Mouse (Mus musculus): ENCODE results near the gene Dytn.
A peak's percentile ranks its signal among the peaks of the same experiment; 100 is the strongest.

Dytn gene

DNA sequence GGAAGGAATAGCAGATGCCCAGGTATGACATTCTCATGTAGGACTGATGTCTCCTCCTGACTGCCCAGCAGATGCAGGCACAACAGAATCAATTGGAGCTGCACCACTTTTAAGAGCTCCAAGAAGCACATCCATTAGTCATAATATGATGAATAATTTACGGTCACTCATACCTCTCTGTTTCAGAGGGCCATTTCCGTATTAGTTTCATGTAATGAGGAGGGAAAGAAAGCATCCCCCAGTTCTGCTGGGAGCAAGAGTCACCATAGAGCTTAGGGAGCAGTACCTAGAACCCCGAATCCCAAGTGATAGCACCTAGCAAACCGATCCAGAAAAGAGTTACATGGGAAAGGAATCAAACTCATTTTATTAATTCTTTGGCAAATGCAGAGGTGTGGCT is at the start of gene Dytn:
TSS of gene Dytn (minus strand) at position 101 of the 400 bp plus-strand sequence.
- no peak for TF ChIP-seq GATA4 (IDR thresholded peaks at IDR 0.05; ENCODE audit: insufficient replicate concordance, low read length)

DNA sequence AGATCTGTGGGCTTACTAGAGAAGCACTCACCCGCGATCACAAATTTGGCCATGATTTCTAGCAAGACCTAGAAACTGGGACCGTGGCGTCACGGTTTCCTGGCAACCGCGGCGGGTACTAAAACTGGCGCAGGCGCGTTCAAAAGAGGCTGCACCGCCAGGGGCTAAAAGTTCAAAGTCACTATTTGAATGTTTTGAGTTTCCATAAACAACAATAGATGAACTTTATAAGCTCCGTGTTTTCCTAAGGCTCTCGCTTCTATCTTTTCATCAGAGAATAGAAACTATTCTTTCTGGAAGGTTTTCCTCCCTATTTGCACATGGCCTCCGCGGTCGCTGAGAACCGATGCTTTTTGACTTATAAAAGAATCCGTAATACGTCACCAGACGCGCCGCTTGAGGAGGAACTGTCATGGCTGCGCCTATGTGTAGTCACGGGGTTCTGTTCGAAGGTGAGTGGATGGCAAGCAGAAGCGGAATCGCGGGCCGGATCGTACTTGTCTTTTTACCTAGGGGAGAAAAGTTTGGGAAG is 43.6 kb upstream of the Dytn start, which contains the start of the genes Mdh1b and Fastkd2:
TSS of gene Mdh1b (minus strand) at position 79 of the 532 bp plus-strand sequence.
TSS of gene Fastkd2 (plus strand) at position 375 of the 532 bp plus-strand sequence.
- TF ChIP-seq GATA4 (IDR thresholded peaks at IDR 0.05; ENCODE audit: insufficient replicate concordance, low read length), result peak; percentile 30; the same call in 1 of the 2 replicates

DNA sequence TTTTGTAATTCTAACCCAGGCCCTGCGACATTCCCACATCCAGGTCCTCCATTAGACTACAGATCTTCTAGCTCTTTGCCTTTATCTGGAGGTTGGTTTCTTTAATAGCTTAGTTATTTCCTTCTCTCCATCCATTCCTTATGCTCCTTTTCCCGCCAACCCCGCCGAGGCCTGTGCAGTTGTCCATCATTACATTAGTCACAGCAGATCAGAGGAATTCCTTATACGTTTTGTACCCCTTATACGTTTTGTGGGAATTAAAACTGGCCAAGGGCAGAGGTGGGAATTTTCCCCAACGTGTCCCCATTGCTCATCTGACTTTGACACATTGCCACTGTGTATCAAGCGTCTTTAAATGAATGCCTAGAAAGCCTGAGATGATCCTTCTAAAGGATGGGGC is 43.1 kb upstream of the Dytn start:
- no peak for TF ChIP-seq GATA4 (IDR thresholded peaks at IDR 0.05; ENCODE audit: insufficient replicate concordance, low read length)

DNA sequence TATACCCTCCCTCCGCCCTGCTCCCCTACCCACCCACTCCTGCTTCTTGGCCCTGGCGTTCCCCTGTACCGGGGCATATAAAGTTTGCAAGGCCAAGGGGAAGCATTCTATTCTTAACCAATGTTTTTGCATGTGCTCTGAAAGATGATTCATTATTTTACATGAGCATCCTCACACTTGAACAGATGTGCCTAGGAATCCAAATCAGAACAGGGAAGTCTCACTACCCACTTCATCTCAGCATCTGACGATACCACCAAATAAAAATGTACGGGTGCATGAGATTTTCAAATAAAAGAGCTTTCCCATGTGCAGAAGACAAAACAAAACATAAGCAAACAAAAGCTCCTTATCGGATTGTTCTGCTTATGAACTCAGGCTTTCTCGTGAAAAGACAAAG is 33.4 kb upstream of the Dytn start:
- no peak for TF ChIP-seq GATA4 (IDR thresholded peaks at IDR 0.05; ENCODE audit: insufficient replicate concordance, low read length)

DNA sequence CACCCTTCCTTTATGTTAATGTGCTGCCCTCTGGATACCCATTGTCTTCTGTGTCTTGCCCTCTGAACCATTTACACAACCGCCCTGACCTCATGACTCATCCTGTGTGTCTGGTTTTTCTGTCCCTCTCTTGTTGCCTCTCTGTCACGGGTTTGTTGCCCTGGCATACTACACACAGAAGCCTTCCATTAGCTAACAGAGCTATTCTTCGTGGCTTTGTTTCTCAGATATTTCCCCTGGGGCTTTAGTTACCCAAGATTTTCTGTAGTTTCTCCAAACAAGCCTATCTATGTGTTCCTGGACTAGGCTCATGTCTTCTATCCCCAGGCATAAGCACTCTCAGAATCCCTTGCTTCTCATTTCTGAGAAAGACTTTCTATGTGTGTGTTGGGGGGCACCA is 22.1 kb upstream of the Dytn start:
- no peak for TF ChIP-seq GATA4 (IDR thresholded peaks at IDR 0.05; ENCODE audit: insufficient replicate concordance, low read length)

DNA sequence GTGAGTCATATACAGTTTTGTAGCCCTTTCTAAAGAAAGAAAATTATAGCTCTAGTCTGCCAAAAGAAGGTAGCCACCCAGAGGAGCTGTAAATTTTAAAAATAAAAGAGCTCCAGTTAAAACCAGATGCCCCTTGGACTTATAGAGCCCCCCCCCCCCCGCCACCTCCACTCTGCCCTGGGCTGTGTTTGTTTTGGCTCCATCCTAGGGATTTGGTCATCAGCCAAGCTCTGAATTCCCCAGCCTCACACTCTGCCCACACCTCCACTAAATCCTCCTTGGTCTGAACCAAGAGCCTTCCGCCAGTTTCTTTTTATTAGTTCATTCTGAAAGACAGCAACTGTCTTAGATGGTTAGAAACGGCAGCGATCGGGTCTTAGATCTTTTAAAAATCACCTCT is 19.0 kb upstream of the Dytn start:
- no peak for TF ChIP-seq GATA4 (IDR thresholded peaks at IDR 0.05; ENCODE audit: insufficient replicate concordance, low read length)

DNA sequence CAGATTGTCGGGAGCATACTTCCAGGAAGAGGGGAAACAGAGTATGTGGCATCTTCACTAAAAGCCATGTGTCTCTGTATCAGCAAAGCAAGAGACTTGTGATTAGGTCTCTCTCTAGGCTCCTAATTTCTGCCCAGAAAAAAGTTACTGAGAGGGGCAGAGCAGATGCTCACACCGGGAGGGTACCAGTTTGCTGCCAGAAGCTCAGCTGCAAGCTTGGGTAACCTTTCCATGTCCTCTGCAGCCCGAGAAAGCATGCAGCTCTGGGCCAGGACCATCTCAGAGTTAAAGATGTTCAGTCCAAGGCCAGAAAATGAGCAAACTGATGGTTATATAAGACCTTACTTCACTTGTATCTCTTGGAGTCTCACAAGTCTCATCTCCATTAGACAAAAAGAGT is 10.1 kb upstream of the Dytn start:
- no peak for TF ChIP-seq GATA4 (IDR thresholded peaks at IDR 0.05; ENCODE audit: insufficient replicate concordance, low read length)

DNA sequence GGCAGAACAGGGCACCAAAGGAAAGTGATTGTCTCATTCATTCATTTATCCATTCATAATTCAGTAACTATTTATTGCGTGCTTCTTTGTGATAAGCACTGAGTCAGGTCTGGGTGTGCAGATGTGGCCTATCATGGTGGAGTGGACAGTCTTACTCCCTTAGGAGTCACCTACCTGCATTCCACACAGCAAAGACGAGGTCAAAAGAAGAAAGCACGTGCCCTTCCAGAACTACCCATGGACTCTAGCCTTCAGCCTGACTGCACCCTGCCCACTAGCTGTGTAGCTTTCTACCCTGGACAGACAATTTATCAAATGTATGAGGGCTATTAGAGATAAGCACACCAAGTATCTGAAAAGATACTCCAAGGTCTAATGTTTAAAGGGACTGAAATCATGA is 10.8 kb downstream of the Dytn start:
- TF ChIP-seq GATA4 (IDR thresholded peaks at IDR 0.05; ENCODE audit: insufficient replicate concordance, low read length), result no peak

DNA sequence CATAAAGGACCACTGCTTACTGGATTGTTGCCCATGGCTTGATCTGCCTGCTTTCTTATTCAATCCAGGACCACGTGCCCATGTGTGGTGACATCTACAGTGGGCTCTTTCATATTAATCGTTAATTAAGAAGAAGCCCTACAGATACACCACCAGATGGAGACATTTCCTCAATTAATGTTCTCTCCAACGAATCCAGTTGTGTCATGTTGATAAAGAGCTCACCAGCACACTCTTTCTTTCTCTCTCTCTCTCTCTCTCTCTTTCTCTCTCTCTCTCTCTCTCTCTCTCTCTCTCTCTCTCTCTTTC is 17.9 kb downstream of the Dytn start:
- no peak for TF ChIP-seq GATA4 (IDR thresholded peaks at IDR 0.05; ENCODE audit: insufficient replicate concordance, low read length)

DNA sequence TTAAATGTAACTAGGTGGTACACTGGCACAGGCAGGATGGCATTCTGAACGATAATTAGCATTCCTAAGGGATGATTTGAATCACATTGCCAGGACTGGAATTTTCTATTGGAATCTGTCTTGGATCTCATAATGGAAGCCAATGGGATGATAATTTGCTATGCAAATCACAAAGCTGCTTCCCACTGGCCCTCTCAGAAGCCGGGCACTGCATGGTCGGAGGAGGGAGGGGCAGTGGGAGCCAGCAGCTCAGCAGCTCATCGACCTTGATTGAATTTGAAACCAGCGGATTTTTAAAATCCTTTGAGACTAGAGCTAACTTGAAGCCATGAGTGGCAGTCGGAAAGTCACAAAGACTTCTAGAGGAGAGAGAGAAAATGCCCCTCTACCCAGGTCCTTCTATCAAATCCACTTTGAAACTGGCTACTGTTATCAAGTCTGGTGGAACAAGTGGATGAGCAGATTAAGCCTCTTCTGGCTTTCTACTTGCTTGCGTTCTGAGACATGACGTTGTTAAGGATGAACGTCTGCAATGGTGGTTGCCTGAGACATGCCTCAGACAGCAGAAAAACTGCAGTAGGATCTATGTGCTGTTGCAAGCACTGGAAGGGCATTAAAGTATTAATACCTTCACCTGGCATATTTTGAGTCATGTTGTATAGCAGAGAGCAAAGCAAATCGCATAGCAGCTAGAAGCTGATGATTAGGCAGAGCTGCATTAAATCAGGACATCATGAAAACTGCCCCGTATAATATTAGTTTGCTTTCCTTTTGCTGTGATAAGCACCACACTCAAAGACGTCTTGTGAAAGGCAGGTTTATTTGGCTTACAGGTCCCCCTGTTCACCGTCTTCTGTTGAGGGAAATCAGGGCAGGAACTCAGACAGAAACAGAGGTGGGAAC is 18.5 kb downstream of the Dytn start:
- TF ChIP-seq GATA4 (IDR thresholded peaks at IDR 0.05; ENCODE audit: insufficient replicate concordance, low read length), result no peak

DNA sequence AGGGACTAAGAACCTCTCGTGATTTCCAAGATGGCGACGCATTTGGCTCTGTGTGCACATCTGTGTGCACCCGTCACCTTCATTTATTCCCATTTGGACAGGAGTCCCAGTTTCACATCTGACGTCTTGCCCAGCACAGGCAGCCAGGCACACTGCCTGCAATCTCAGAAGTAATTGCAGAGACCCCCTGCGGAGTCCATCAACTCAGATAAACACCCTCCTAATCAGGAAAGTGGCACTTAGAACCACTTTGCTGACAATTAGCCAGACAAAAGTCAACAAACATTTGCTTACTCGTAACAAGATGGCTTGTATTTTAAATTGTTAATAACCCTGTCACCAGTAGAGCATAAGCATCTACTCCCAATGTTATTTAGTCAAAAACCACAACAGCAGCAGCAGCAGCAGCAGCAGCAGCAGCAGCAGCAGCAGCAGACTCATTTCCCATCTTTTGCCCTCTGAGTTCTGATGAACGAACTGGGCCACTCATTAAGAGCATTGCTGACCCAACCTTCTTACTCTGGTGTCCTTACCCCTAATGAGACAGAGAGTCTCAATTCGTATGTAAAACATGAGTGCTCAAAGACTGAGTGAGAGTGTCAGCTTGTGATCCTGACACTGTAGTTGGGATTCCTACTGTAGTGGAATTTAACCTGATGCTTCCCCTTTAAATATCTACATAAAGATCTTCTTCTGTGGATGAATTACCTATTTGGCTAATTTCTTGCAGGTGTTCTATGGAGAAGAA is 19.4 kb downstream of the Dytn start:
- no peak for TF ChIP-seq GATA4 (IDR thresholded peaks at IDR 0.05; ENCODE audit: insufficient replicate concordance, low read length)

DNA sequence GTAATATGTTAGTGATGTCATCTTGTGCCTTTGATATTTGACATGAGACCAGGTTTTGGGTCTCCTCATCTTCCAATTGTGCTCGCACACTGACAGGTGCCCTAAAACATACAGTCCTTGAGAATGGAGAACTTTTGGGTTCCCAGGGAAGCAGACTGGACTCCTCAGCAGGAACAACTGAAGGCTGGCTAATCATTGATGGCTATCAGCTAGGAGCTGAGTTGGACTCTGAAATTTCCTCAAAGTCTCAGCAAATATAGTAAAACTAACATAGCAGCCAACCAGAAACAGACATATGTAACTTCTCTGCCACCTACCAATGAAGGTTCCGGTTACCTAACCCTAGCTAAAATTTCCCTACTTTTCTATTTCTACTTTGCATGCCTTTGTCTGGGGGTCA is 20.6 kb downstream of the Dytn start:
- no peak for TF ChIP-seq GATA4 (IDR thresholded peaks at IDR 0.05; ENCODE audit: insufficient replicate concordance, low read length)

DNA sequence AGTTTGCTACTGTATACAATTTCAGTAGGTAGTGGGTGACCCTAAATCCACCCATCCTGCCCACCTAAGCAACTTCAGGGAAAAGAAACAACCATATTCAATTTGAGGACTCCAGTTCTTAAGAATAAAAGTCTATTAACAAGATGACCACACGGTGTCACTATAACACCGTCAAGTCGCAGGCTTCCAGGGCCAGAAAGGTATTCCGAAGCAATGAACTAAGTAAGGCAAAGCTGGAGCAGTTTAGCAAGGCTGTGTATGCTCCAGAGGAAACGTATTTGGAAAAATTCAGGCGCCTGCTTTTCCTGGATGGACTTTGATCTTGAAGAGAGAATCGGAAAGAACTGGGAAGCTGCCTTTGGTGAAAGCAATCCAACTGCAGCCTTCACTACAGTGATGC is 27.1 kb downstream of the Dytn start:
- no peak for TF ChIP-seq GATA4 (IDR thresholded peaks at IDR 0.05; ENCODE audit: insufficient replicate concordance, low read length)

DNA sequence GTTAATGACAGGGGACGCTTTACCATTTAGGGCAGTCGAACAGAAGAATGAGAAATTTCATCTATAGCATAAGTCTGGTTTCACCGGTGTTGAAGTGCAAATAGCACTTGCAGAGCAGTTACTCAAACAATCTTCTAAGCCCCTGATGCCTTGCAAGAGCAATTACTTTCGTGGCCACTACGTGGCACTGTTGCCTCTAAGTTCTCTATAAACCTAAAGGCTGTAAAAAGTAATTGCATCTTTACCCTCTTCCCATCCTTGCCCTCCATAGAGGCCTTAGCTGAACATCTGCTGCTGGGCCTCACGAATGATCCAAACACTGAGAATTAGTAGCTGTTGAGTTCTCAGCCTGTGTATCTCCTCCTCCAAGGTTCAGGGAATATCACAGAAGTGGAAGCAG is 28.7 kb downstream of the Dytn start:
- TF ChIP-seq GATA4 (IDR thresholded peaks at IDR 0.05; ENCODE audit: insufficient replicate concordance, low read length), result no peak

DNA sequence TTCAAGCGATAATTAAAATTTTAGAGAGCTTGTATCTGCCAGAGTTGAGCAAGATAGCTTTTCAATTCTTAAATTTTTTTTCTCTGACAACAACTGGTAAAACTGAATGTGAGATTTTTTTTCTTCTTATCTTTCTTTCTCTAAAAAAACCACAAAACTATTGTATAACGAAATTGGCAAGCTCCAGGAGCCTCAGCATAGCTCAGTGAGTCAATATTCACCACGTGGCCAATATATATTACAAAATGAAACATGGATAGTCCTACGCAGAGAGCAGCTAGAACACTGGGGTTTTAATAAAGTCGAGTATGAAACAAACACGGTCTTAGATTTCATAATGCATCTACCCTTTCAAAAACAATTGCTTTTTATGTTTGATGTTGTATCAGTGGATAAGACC is 46.8 kb downstream of the Dytn start:
- TF ChIP-seq GATA4 (IDR thresholded peaks at IDR 0.05; ENCODE audit: insufficient replicate concordance, low read length), result no peak

DNA sequence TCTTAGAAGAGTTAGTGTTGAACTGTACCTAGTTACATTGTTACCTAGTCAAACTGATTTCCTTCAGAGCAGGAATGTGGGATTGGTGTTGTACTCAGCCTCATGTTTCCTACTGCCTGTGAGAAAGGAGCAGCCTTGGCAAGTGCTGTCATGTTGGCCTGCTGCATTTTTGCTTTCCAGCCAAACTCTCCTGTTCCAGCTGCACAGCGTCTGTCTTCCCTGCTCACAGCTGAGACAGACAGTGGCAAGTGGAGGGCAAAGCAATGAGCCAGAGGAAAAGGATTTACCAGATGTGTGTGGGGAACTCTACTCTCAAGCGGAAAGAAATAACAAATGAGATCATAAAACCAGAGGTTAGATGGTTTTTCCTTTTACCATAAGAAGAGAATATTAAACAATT is 58.5 kb downstream of the Dytn start:
- no peak for TF ChIP-seq GATA4 (IDR thresholded peaks at IDR 0.05; ENCODE audit: insufficient replicate concordance, low read length)

All from liver, adult (tissue).